Mouse (Mus musculus) liver, embryonic 16.5 days (tissue): ENCODE measurements around the gene Lonrf2. TPM values are rescaled to one million over a fixed set of nuclear protein-coding genes. Genes with fewer than 3 reads are reported as not detected.

ENCODE experiments used
- ATAC-seq: fragments of 200-750 bp; cut with Nextera tagmentation; 2 replicates; pipeline ENCODE4 v1.8.0; 2017; ENCODE audit warnings: low read depth, mild to moderate bottlenecking, moderate number of reproducible peaks, moderate library complexity
- H3K27ac ChIP-seq: fragments of 300-500 bp; sonication (generic); 2 replicates; pipeline ENCODE4 v1.5.1; 2014; ENCODE audit warnings: mild to moderate bottlenecking, low read length
- H3K27me3 ChIP-seq: fragments of 300-500 bp; sonication (generic); 2 replicates; pipeline ENCODE4 v1.6.1; 2014; ENCODE audit warnings: low read depth, low read length, mixed read lengths; ENCODE audit not compliant: control insufficient read depth, insufficient read depth
- H3K36me3 ChIP-seq: fragments of 300-500 bp; sonication (generic); 2 replicates; pipeline ENCODE4 v1.6.1; 2014; ENCODE audit warnings: mild to moderate bottlenecking; ENCODE audit not compliant: control insufficient read depth, insufficient read depth
- H3K4me1 ChIP-seq: fragments of 300-500 bp; sonication (generic); 2 replicates; pipeline ENCODE4 v1.6.1; 2014; ENCODE audit warnings: low read depth, low read length, mixed read lengths; ENCODE audit not compliant: control insufficient read depth
- H3K4me2 ChIP-seq: fragments of 300-500 bp; sonication (generic); 2 replicates; pipeline ENCODE4 v1.6.1; 2014; ENCODE audit warnings: low read depth, low read length, mixed read lengths
- H3K4me3 ChIP-seq: fragments of 300-500 bp; sonication (generic); 2 replicates; pipeline ENCODE4 v1.5.1; 2014; ENCODE audit warnings: low read depth, mild to moderate bottlenecking, low read length
- H3K9ac ChIP-seq: fragments of 300-500 bp; sonication (generic); 2 replicates; pipeline ENCODE4 v1.6.1; 2014; ENCODE audit warnings: low read depth, low read length
- H3K9me3 ChIP-seq: fragments of 300-500 bp; sonication (generic); replicated peaks from 2 replicates; pipeline ENCODE4 v1.6.1; 2016; ENCODE audit warnings: low read length; ENCODE audit not compliant: control insufficient read depth
- WGBS: fragments of 180-500 bp; shearing (Covaris S2); extraction: QIAGEN DNeasy Blood & Tissue Kit; methylation state at CpG from one replicate; pipeline ENCODE4 v1.1.7; 2014; ENCODE audit not compliant: insufficient replicate concordance; 5-methylcytosine and 5-hydroxymethylcytosine counted together
- polyA plus RNA-seq: library from polyadenylated mRNA; unstranded; fragments of >200 nt; fragmentation: Nextera tagmentation; extraction: Ambion mirVana; gene quantifications from 2 replicates; pipeline ENCODE4 v1.2.1, GENCODE M21; 2015

Lonrf2 gene
- polyA plus RNA-seq, 1 experiment from 2014 or later = 0.02 TPM

GRCm38 (mm10) chr1:38817671-38818070, 18.8 kb downstream of the Lonrf2 start:
- H3K9me3 ChIP-seq = no peaks in the 10 kb centered on the region
- H3K27ac ChIP-seq = no peak overlapping the region
- H3K9ac ChIP-seq = no peak overlapping the region
- H3K4me2 ChIP-seq = no peak overlapping the region
- ATAC-seq = no peak
- WGBS = 45% methylated on average over 3 of the region's 3 CpGs
- no peaks in the 10 kb centered on the region for H3K27me3 ChIP-seq
- H3K4me3 ChIP-seq = no peak overlapping the region
- no peaks in the 10 kb centered on the region for H3K4me1 ChIP-seq
- no peaks in the 10 kb centered on the region for H3K36me3 ChIP-seq

- no peak overlapping the region for H3K4me3 ChIP-seq
- no peaks in the 10 kb centered on the region for H3K4me1 ChIP-seq
- WGBS = 61% methylated on average over 9 of the region's 9 CpGs
- no peaks in the 10 kb centered on the region for H3K36me3 ChIP-seq
- no peak for ATAC-seq
- no peaks in the 10 kb centered on the region for H3K9me3 ChIP-seq
- no peaks in the 10 kb centered on the region for H3K27me3 ChIP-seq
- no peak overlapping the region for H3K9ac ChIP-seq
- H3K4me2 ChIP-seq = no peak overlapping the region
- no peak overlapping the region for H3K27ac ChIP-seq
Observed at GRCm38 (mm10) chr1:38817268-38817667, 19.2 kb downstream of the Lonrf2 start.

GRCm38 (mm10) chr1:38816306-38816705, 20.2 kb downstream of the Lonrf2 start:
- WGBS = 44% methylated on average over 4 of the region's 4 CpGs

GRCm38 (mm10) chr1:38807121-38807520, 29.4 kb downstream of the Lonrf2 start:
- ATAC-seq = no peak
- Histone ChIP-seq H3K9ac (no peak overlapping the region), H3K36me3 (no peaks in the 10 kb centered on the region), H3K27me3 (no peaks in the 10 kb centered on the region), H3K9me3 (no peaks in the 10 kb centered on the region), H3K4me1 (no peaks in the 10 kb centered on the region), H3K4me3 (no peak overlapping the region), H3K27ac (no peak overlapping the region), H3K4me2 (no peak overlapping the region)
- 78% methylated on average over 4 of the region's 4 CpGs for WGBS

More at GRCm38 (mm10) chr1:38816306-38816705, 20.2 kb downstream of the Lonrf2 start:
- Histone ChIP-seq H3K9me3 (no peaks in the 10 kb centered on the region), H3K4me3 (no peak overlapping the region), H3K4me1 (no peaks in the 10 kb centered on the region), H3K9ac (no peak overlapping the region), H3K4me2 (no peak overlapping the region), H3K27me3 (no peaks in the 10 kb centered on the region), H3K27ac (no peak overlapping the region), H3K36me3 (no peaks in the 10 kb centered on the region)
- no peak for ATAC-seq

- no peaks in the 10 kb centered on the region for H3K36me3 ChIP-seq
- no peaks in the 10 kb centered on the region for H3K9me3 ChIP-seq
- no peaks in the 10 kb centered on the region for H3K27me3 ChIP-seq
- H3K4me1 ChIP-seq = no peaks in the 10 kb centered on the region
- no peak for ATAC-seq
- 59% methylated on average over 7 of the region's 7 CpGs for WGBS
- H3K27ac ChIP-seq = no peak overlapping the region
- H3K9ac ChIP-seq = no peak overlapping the region
- no peak overlapping the region for H3K4me2 ChIP-seq
- no peak overlapping the region for H3K4me3 ChIP-seq
Observed at GRCm38 (mm10) chr1:38800402-38800801, 36.1 kb downstream of the Lonrf2 start.

- Histone ChIP-seq H3K36me3 (no peaks in the 10 kb centered on the region), H3K4me3 (no peak overlapping the region), H3K9me3 (no peaks in the 10 kb centered on the region), H3K4me2 (no peak overlapping the region), H3K27ac (no peak overlapping the region), H3K4me1 (no peaks in the 10 kb centered on the region), H3K27me3 (no peaks in the 10 kb centered on the region), H3K9ac (no peak overlapping the region)
- no peak for ATAC-seq
- WGBS = 20% methylated on average over 3 of the region's 3 CpGs
Observed at GRCm38 (mm10) chr1:38799304-38799703, 37.2 kb downstream of the Lonrf2 start.

- no peaks in the 10 kb centered on the region for H3K9me3 ChIP-seq
- no peaks in the 10 kb centered on the region for H3K27me3 ChIP-seq
- no peak overlapping the region for H3K9ac ChIP-seq
- no peak for ATAC-seq
- no peak overlapping the region for H3K27ac ChIP-seq
- no peak overlapping the region for H3K4me2 ChIP-seq
- WGBS = 76% methylated on average over 6 of the region's 6 CpGs
- H3K4me1 ChIP-seq = no peaks in the 10 kb centered on the region
- no peaks in the 10 kb centered on the region for H3K36me3 ChIP-seq
- H3K4me3 ChIP-seq = no peak overlapping the region
Observed at GRCm38 (mm10) chr1:38796936-38797335, 39.6 kb downstream of the Lonrf2 start.

- no peaks in the 10 kb centered on the region for H3K36me3 ChIP-seq
- no peaks in the 10 kb centered on the region for H3K27me3 ChIP-seq
- no peak for ATAC-seq
- no peaks in the 10 kb centered on the region for H3K4me1 ChIP-seq
- WGBS = 47% methylated on average over 5 of the region's 5 CpGs
- H3K9ac ChIP-seq = no peak overlapping the region
- no peak overlapping the region for H3K27ac ChIP-seq
- no peak overlapping the region for H3K4me2 ChIP-seq
- H3K4me3 ChIP-seq = no peak overlapping the region
- H3K9me3 ChIP-seq = no peaks in the 10 kb centered on the region
Observed at GRCm38 (mm10) chr1:38795496-38795895, 41.0 kb downstream of the Lonrf2 start.

GRCm38 (mm10) chr1:38791016-38791810, 45.3 kb downstream of the Lonrf2 start:
- no peaks in the 10 kb centered on the region for H3K9me3 ChIP-seq
- 51% methylated on average over 9 of the region's 9 CpGs for WGBS
- no peak overlapping the region for H3K9ac ChIP-seq
- no peak overlapping the region for H3K27ac ChIP-seq
- no peaks in the 10 kb centered on the region for H3K27me3 ChIP-seq
- H3K4me3 ChIP-seq = no peak overlapping the region
- no peaks in the 10 kb centered on the region for H3K36me3 ChIP-seq
- ATAC-seq = no peak
- H3K4me2 ChIP-seq = no peak overlapping the region
- no peaks in the 10 kb centered on the region for H3K4me1 ChIP-seq
